In genomic region chr7:96151277-96151676, GRCm38 (mm10) we compare ENCODE assay signal across 8 mouse cellular contexts. TPM values are rescaled to one million over a fixed set of nuclear protein-coding genes. Genes with fewer than 3 reads are reported as not detected.
A peak's percentile ranks its signal among the peaks of the same experiment; 100 is the strongest.
DNase-seq lines count a peak whose midpoint lies in the region; ATAC-seq and TF ChIP-seq lines count a peak whose summit lies in the region.

No protein-coding gene starts in this region.

- peak; percentile 12 for DNase-seq in ovary, adult 18-20 months (ENCODE audit: low spot score)
- no peak for DNase-seq in ovary, postnatal 10 days (ENCODE audit: low spot score)
- peak; percentile 83 to 88 for DNase-seq in adrenal gland, postnatal 36 days
- DNase-seq in frontal cortex, postnatal 36 days (ENCODE audit: low spot score in 2 of 2) = peak; percentile 57 to 65
- DNase-seq in layer of hippocampus, postnatal 25 days (ENCODE audit: extremely low spot score in 1 of 2, low spot score in 1 of 2) = peak; percentile 39 to 83
- no peak for DNase-seq in midbrain, postnatal 0 days (ENCODE audit: low spot score)
- peak; percentile 35 for DNase-seq in thymus, adult 2 months

- no peak overlapping the region for H3K4me3 ChIP-seq in midbrain, postnatal 0 days (ENCODE audit: low read depth, low read length)
- no peak overlapping the region for H3K4me3 ChIP-seq in thymus, adult 2 months (ENCODE audit: control insufficient read depth, insufficient read depth, low read length)
- H3K4me3 ChIP-seq in forebrain, embryonic 12.5 days (replicated peaks) = no peak overlapping the region

- H3K9me3 ChIP-seq in midbrain, postnatal 0 days (ENCODE audit: low read length) = no peaks in the 10 kb centered on the region
- no peaks in the 10 kb centered on the region for H3K9me3 ChIP-seq in forebrain, embryonic 12.5 days

- no peak overlapping the region for H3K4me2 ChIP-seq in midbrain, postnatal 0 days (ENCODE audit: low read depth, low read length, poor library complexity, severe bottlenecking)
- no peak overlapping the region for H3K4me2 ChIP-seq in forebrain, embryonic 12.5 days

- H3K4me1 ChIP-seq in midbrain, postnatal 0 days (ENCODE audit: insufficient read depth, low read length) = no peaks in the 10 kb centered on the region
- no peaks in the 10 kb centered on the region for H3K4me1 ChIP-seq in thymus, adult 2 months (replicated peaks; ENCODE audit: control insufficient read depth, insufficient read depth, low read length)
- H3K4me1 ChIP-seq in forebrain, embryonic 12.5 days = peaks cover 6% of the 10 kb centered on the region

- no peak for ATAC-seq in midbrain, postnatal 0 days (ENCODE audit: low FRiP score)
- no peak for ATAC-seq in forebrain, embryonic 12.5 days (ENCODE audit: low FRiP score)

- peak; percentile 57 for TF ChIP-seq CTCF in midbrain, postnatal 0 days (IDR thresholded peaks at IDR 0.05)
- TF ChIP-seq CTCF in thymus, adult 2 months (IDR thresholded peaks at IDR 0.05; ENCODE audit: borderline replicate concordance, control insufficient read depth, extremely low read depth, insufficient read depth, low read length, poor library complexity) = no peak

- H3K36me3 ChIP-seq in midbrain, postnatal 0 days (ENCODE audit: insufficient read depth, low read length) = no peaks in the 10 kb centered on the region
- no peaks in the 10 kb centered on the region for H3K36me3 ChIP-seq in thymus, adult 2 months (ENCODE audit: control insufficient read depth, insufficient read depth, low read length)
- no peaks in the 10 kb centered on the region for H3K36me3 ChIP-seq in forebrain, embryonic 12.5 days (replicated peaks)

- no peak overlapping the region for H3K9ac ChIP-seq in midbrain, postnatal 0 days (replicated peaks; ENCODE audit: low read length, poor library complexity, severe bottlenecking)
- no peak overlapping the region for H3K9ac ChIP-seq in forebrain, embryonic 12.5 days

- no peaks in the 10 kb centered on the region for H3K27me3 ChIP-seq in midbrain, postnatal 0 days (ENCODE audit: insufficient read depth, low read length)
- peaks cover 2% of the 10 kb centered on the region; the same call in 1 of the 2 replicates for H3K27me3 ChIP-seq in thymus, adult 2 months (ENCODE audit: control insufficient read depth, insufficient read depth, low read length)
- H3K27me3 ChIP-seq in forebrain, embryonic 12.5 days = peaks cover 28% of the 10 kb centered on the region

- H3K27ac ChIP-seq in midbrain, postnatal 0 days (ENCODE audit: low read depth, low read length) = no peak overlapping the region
- H3K27ac ChIP-seq in thymus, adult 2 months (ENCODE audit: control insufficient read depth, insufficient read depth, low read length) = no peak overlapping the region
- H3K27ac ChIP-seq in forebrain, embryonic 12.5 days = no peak overlapping the region

- no peak for TF ChIP-seq POLR2A in thymus, adult 2 months (IDR thresholded peaks at IDR 0.05; ENCODE audit: control insufficient read depth, extremely low read depth, insufficient read depth, low read length, poor library complexity)

- 56% methylated on average over 3 of the region's 3 CpGs for WGBS in midbrain, postnatal 0 days
- 39% methylated on average over 3 of the region's 3 CpGs for WGBS in thymus, adult 2 months
- WGBS in forebrain, embryonic 12.5 days = 49% methylated on average over 3 of the region's 3 CpGs

RNA-seq across cellular contexts. Expression of gene Tenm4, which starts 19.8 kb away (rescaled TPM):
- 10 to 100 TPM; 14.3 to 18.7 TPM for total RNA-seq in adrenal gland, postnatal 36 days (2021)
- total RNA-seq in layer of hippocampus, postnatal 25 days (2021) = 100 to 1,000 TPM in 1 of 2 experiments, 10 to 100 TPM in 1; 96.7 to 119 TPM
- total RNA-seq in midbrain, postnatal 0 days (2014; rRNA removed) = 56.0 and 58.5 TPM in 2 replicates
- polyA plus RNA-seq in midbrain, postnatal 0 days (2015; fragmentation: Nextera tagmentation; extraction: Ambion mirVana) = 29.5 and 35.9 TPM in 2 replicates
- 2.7 and 2.9 TPM in 2 replicates for polyA plus RNA-seq in thymus, adult 2 months (2012; rRNA removed)
- 52.8 and 62.3 TPM in 2 replicates for polyA plus RNA-seq in forebrain, embryonic 12.5 days (2016; fragmentation: Nextera tagmentation; extraction: Ambion mirVana)

Comparison
In these comparisons a context has a peak if more than half of its experiments do, and no peak if none do; other contexts are left out.
1. DNase-seq: peak in ovary, adult 18-20 months (single experiment), adrenal gland, postnatal 36 days (2 of 2), frontal cortex, postnatal 36 days (2 of 2), layer of hippocampus, postnatal 25 days (2 of 2) and thymus, adult 2 months (single experiment); none in ovary, postnatal 10 days (single experiment) and midbrain, postnatal 0 days (single experiment).